Mouse (Mus musculus) thymus, adult 2 months (tissue): ENCODE measurements at regions not wholly inside any gene's neighbourhood (a gene's known extent, or its start where the extent isn't known, plus 50 kb on each side); places are given as distances from the start of the nearest gene placed in this dataset.

Source experiments
- CTCF ChIP-seq: fragments of 200-500 bp; IDR thresholded peaks from 2 replicates; pipeline ENCODE4 v1.5.1; 2012; ENCODE audit warnings: mild to moderate bottlenecking, control low read depth, low read length, moderate library complexity, borderline replicate concordance; ENCODE audit not compliant: control insufficient read depth, poor library complexity, insufficient read depth; ENCODE audit errors: extremely low read depth
- POLR2A ChIP-seq: fragments of 200-500 bp; IDR thresholded peaks from 2 replicates; pipeline ENCODE4 v1.6.1; 2012; ENCODE audit warnings: mild to moderate bottlenecking, low read length, control low read depth, moderate library complexity; ENCODE audit not compliant: control insufficient read depth, poor library complexity, insufficient read depth; ENCODE audit errors: extremely low read depth

DNA sequence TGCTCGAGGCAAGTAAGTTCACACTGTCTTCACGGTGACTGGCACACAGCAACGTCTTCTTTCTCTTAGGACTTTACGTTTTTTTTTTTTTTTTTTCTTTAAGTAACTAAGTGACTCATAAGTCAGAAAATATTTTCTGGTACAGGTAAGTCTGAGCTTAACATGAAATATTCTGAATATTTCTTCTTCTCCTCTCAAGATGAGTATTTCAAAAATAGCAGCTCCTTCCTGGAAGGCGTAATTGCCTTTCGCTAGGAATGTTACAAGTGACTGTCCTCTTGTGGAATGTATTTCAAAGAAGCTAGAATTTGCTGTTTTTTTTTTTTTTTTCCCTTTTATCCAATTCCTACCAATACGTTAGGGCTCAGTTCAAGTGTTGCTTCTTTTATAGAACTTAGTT, 124.8 kb downstream of the Klf5 start:
- TF ChIP-seq CTCF (no peak), POLR2A (no peak)
